Mouse (Mus musculus): ENCODE results near the gene Gm20458.

GRCm38 (mm10) chr2:164455421-164456190 lies 5.2 kb upstream of the Gm20458 start:
- TF ChIP-seq CTCF (conservative IDR thresholded peaks at IDR 0.05; ENCODE audit: insufficient read depth, insufficient read length, low read depth, low read length) (no peak), POLR2A (IDR thresholded peaks at IDR 0.05; ENCODE audit: low read depth, low read length) (no peak)

Data from kidney, adult 2 months (tissue).